Mouse (Mus musculus): Measurements from ENCODE around the gene Kcnt2.

The Kcnt2 gene

DNA sequence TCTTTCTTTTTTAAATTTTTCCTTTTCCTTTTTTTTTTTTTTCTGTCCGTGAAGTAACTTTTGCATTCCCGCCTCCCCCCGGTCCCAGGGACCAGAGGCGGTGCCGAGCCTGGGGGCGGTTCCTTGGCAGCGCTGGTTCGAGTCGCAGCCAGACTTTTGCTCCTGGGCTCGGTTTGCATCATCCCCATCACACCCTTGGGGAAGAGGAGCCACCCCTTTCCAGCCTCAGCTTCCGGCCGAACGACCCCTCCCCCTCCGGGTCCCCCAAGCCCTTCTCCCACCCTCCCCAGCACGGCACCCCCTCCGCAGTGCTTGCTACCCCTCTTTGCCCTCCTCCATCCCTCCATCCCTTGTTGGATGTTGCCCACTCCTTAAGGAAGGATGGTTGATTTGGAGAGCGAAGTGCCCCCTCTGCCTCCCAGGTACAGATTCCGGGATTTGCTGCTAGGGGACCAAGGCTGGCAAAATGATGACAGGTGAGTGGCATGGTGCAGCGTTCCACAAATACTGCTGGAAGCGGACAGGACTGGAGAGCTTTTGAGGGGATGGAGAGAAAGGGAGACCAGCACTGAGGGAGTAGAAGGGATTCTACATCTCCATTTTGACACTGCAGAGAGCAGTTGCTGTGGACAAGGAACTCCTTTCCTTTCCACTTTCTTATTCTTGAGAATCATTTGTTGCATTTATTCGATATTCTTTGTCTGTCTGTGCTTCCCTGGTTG is at the start of gene Kcnt2:
TSS of gene Kcnt2 (plus strand) at position 283 of the 722 bp plus-strand sequence.
- DNase-seq = peak; percentile 6

DNA sequence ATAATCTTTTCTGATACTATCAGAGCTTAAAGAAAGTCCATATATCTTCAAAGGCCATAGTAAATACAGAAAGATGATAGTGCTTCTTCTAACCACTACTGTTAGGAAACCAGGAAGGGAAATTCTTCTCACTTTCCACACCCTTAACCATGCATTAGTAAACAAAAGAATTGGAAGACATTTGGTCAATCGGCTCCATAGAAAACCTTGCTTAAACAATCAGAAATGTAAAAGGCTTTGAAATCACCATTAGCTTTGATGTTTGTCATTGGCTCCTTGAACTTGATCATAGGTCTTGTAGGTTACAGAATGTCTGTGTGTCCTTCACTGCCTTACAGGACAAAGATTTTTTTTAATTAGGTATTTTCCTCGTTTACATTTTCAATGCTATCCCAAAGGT is 40.6 kb upstream of the Kcnt2 start:
- DNase-seq = no peak

DNA sequence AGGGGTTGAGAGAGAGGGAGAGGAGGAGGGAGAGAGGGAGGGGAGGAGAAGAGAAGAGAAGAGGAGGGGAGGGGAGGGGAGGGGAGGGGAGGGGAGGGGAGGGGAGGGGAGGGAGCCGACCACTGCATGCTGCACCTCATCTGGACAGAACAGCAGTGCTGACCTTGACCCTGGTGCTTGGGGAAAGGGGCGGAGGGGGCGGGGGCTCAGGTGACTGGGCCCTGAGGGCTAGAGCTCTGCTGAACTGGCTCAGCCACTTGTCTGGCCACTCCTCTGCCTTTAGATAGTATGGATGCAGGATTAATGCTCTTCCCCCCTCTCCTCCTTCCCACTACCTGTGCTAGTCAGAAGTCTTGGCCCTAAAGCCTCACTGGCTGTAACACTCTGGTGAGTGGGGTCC is 20.7 kb upstream of the Kcnt2 start:
- no peak for DNase-seq

DNA sequence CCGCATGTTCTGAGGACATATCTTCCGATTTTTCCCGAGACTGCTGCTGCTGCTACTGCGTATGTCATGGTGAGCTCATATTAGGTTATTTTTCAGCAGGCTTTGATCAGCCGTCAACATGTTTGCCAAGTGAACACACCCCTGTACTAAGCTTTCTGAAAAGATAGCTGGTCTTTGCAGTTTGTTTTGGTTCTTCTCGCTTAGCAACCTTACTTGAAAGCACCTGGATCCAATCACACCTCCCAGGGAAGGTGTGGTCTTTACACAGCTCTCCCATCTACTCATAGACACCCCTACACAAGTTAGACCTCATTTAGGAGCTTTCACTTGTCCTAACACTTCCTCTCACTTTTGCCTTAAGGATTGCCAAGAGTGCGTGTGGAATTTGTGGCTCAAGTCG is 19.3 kb upstream of the Kcnt2 start:
- no peak for DNase-seq

DNA sequence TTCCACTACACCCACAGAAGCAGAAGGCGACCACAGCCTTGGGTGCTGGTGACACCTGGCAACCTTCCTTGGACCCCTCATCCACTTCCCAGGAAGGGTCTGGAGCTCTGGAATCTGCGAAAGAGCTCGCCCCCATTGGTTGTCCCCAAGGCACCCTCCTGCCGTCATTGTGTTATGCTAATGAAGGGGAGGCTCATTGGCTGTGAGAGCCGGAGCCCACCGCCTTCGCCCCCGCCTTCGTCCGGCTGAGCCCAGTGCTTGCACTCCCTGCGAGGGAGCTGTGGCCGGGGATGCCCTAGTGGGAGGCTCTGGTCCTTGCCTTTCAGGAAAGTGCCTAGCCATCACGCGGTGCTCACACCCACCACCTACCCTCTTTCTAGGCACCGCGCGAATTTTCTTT is 493 bp upstream of the Kcnt2 start:
- peak; percentile 16 for DNase-seq

DNA sequence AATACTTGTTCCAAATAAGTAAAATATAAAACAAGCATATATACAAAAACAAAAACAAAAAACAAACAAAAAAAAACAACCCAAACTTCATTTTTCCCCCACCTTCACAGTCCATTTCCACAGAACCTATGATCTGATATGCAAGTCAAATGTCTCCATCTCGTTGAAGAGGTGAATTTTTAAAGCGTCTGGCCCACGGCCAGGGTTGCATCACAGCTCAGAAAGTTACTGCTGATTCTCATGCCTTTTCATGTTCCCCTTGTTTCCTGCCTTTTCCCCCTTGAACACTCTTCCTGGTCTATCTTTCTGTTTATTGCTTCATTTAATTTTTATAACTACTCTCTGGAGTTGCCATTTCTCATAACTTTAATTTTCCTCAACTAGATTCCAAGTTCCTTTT is 18.7 kb downstream of the Kcnt2 start:
- DNase-seq = no peak

DNA sequence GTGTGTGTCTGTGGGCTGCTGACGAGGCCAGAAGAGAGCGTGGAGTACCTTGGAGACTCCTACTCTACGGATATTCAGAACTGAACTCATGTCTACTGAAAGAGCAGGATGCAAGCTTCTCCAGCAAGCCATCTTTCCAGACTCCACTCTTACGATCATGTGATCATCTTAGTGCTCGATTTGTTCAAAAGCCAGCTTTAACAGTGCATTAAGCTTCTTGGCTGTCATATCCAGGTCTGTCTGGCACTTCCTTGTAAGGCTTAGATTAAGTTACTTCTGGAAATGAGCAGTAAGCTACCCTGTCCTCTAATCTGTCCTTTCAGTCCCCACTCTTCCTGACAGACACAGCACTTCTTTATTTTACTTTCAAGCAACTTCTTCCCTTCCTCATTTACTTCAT is 20.1 kb downstream of the Kcnt2 start:
- no peak for DNase-seq

DNA sequence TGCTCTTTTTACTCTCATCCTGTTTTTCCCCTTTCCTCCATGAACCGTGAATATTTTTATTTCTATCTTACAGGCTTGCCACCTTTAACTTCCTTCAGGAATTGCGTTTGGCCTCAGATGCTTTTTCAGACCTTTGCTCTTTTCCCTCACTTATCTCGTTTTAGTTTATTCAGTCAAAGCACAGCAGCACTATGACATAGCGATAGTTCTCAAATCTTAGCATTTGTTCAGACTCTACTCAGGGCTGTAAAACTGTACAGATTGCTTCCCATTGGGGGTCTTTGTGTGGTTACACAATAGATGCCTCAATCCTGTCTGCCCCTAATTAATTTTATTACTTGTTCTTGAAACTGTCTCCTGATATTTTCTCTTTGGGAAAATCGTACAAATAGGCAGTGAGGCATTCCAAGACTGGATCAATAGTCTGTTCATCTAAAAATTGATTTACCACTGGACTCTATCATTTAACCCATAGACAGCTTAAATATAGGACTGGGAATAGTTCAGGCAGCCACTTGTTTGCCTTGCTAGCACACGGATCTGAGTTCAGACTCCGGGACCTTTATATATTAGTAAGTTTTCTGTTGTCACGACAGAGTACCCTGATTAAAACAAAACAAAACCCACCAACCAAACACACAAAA is 20.8 kb downstream of the Kcnt2 start:
- DNase-seq = no peak

DNA sequence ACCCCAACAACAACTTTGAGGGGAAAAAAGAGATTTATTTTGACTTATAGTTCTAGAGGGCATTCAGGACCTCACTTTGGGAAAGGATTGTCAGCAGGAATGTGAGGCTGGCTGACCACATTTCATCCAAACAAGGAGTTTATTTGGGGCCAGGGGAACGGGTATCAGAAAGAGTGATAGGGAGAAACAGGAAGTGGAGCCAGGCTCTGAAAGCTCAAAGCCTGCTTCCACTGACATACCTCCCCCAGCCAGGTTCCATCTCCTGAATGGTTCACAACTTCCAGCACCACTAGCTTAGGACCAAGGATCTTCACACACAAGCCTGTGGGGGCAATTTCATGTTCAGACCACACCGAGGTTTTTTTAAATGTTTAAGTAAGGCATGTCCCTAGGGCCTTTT is 21.3 kb downstream of the Kcnt2 start:
- no peak for DNase-seq

DNA sequence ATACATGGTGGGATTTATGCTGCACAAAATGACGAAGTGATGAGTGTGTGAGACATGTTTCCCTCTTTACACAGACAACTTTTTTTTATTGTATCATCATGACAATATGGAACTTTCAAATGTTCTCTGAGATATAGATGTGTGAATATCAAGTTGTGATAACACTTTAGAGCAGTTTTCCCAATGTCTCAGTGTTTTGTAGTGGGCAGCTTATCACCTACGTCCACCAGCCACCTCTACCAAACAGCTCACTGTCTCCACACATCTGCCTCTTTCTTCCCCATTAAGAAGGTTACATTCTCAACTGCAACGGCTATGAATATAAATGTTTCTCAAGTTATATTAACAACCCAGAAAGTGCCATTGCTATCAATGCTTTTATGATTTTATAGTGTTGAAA is 27.7 kb downstream of the Kcnt2 start:
- DNase-seq = no peak

DNA sequence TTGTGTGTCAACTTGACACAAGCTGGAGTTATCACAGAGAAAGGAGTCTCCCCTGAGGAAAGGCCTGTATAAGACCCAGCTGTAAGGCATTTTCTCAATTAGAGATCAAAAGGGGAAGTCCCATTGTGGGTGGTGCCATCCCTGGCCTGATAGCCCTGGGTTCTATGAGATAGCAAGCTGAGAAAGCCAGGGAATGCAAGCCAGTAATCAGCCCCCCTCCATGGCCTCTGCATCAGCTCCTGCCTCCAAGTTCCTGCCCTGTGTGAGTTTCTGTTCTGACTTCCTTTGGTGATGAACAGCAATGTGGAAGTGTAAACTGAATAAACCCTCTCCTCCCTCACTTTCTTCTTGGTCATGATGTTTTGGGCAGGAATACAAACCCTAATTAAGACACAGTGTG is 29.9 kb downstream of the Kcnt2 start:
- no peak for DNase-seq

DNA sequence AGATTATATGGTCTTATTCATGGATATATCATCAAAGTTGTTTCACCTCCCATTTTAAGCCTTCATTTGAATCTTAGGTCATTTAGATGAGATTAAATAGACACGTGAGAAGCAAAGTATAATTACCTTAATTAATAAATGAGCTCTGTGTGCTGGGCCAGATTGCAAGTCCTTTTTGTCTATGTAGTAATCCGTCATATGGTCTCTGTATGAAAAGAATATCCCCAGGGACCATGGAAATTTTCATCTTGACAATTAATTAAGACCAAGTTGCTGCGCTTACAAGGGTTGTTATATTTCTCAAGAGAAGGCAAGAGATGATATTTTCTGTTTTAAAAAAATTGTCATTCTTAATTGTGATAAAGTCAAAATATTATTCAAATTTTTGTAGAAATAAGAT is 47.2 kb downstream of the Kcnt2 start:
- no peak for DNase-seq

DNA sequence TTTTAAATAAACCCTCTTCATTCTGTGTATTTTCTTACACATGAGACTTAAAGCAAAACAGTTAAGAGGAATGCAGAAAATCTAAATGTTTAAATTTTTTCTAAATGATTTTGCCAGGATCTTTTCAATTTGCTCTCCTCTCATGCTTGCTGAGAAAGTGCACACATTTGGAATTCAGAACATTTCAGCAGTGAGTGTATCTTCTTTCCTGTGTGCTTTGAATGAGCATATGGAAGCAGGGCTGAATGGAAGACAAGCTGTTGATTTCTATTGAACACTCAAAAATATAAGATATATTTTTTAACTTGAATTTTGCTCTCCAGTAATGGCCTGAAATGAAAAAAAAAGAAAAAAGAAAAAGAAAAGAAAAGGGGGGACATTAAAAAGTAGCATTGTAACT is 49.5 kb downstream of the Kcnt2 start:
- DNase-seq = no peak

DNA sequence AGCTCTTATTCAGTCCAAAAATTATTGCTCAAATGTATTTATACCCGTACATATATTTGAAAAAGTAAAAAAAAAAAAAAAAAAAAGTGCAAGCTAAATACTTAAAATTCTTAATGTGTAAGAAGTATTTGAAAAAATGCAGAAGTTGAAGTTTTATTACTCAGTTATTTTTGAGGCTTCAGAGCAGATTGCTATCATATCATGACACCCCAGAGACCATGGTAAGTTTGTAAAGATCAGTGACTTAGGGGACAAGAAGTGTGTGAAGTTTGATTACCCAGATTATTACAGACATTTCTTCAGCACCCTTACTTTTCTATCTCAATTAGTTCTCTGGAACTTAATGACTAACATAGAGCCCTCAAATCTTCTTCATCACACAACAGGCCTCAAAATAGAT is 58.3 kb downstream of the Kcnt2 start:
- DNase-seq = no peak

DNA sequence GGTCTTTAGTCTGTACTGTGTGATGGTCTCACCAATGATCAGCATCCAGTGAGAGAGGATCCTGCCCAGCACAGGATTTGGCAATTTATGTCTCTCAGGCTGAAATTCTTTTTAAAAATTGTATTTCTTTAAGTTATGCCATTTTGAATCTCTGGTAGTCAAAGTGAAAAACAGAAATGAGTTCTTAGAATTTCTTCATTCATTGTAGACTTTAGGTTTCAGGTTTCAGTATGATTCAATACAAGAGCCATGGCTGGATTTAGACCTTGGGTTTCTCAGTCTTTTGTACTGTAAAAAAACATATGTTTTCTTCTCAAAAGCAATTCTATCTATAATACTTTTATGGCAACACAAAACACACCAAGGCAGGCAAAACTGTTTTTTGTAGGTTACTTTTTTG is 59.4 kb downstream of the Kcnt2 start:
- no peak for DNase-seq

DNA sequence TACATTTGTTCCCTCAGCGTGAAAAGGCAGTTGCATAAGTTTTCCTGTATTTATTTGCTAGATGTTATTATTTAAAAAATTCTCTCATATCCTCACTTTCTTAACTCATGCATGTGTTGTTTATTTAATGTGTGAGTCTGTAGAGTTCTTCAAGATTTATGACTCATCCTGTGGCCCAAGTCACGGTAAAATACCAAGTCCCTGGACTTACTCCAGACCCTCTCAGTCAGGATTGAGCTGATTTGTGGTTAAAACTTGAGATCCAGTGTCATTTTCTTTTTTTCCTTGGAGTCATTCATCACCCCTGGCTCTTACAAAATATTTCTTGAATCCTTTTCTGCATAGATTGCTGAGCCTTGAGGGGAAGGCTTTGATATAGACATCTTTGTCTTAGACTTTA is 60.4 kb downstream of the Kcnt2 start:
- DNase-seq = no peak

DNA sequence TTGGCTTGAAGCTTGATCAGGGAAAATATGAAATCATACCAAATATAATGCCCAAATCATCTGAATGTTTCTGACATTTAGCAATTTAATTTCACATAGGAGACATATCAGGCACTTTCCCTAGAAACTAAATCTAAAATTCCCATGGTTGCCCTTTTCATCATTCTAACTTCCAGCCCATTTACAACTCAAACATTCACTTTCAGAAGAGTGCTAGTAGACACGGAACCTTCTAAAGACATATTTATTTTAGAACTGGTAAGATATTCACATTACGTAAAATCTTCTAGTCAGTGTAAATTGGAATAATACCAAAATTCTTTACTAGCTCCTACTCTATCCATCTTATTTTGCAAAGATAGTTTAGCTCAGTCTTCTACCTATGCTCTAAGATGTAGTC is 64.8 kb downstream of the Kcnt2 start:
- DNase-seq = no peak

DNA sequence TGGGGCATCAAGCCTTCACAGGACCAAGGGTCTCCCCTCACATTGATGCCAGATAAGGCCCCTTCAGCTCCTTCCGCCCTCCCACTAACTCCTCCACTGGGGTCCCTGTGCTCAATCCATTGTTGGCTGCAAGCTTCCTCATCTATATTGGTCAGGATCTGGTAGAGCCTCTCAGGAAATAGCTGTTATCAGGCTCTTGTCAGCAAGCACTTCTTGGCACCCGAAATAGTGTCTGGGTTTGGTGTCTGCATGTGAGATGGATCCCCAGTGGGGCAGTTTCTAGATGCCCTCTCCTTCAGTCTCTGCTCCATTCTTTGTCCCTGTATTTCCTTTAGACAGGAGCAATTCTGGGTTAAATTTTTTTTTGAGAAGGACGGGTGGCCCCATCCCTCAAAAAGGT is 79.1 kb downstream of the Kcnt2 start:
- DNase-seq = no peak

DNA sequence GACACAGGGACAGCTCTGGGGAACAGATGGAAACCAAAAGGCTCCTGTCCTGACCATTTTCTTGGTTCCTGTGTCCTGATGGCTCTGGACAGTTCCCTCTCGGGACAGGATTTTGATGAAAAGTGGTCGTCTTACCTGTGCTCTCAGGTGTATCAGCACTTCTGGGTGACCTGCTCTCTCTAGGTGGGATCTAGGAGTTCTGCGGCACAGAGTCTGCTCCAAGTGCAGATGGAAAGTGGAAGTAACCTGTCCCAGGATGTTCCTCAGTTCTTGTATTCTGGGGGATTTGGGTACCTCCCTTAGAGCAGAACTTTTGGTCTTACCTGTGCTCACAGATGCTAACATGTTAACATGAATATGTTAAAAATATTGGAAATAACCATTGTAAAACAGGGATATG is 80.8 kb downstream of the Kcnt2 start:
- DNase-seq = no peak

DNA sequence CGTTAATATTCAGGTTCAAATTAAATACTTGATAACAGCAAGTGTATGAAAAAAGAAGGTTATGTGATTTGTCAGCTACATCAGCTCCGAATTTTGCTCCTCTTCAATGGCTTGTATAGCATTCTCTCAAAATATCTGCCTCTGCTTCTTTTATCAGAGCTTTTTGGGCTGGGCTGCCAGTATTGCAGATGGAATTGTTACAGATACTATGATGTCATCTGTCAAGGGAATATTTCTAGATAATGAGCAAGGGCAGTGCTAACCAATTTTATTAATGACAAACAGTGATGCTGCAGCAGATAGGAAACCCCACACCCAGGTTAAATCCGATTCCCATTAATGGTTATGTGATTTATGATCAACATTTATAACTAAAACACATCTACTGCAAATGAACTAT is 87.7 kb downstream of the Kcnt2 start:
- no peak for DNase-seq

DNA sequence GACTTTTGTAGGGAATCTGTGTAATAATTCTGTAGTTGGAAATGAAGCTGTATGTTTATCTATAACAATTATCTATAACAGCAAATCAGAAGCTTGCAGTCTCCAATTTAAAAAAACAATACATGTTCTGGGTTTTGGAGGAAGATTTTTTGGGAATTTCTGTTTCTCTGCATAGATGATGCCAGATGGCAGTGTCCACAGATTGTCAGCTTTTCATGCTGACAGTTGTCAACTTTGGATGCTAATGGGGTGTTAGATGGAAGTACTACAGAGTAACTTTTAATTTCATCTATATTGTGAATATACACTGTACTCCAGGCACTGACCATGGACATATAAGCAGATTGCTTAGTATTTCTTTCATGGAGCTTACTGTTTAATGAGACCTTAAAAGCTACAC is 92.5 kb downstream of the Kcnt2 start:
- DNase-seq = no peak

DNA sequence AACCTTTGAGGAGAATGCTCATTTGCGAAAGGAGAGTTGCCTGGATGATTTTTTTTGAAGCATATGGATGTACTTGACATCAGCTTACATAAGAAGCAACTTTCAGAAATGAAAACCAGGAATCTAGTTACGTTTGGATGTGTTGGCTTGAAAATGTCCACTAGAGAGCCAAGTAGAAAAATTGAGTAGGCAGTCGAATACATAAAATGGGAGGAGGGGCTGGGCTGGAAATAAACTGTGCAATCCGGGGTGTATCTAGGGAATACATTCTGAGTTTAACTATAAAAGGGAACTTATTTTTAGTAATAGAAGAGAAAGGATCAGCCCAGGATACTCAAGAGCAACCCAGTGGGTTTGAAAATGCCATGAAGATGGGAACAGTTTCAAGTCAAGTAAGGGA is 93.4 kb downstream of the Kcnt2 start:
- no peak for DNase-seq

DNA sequence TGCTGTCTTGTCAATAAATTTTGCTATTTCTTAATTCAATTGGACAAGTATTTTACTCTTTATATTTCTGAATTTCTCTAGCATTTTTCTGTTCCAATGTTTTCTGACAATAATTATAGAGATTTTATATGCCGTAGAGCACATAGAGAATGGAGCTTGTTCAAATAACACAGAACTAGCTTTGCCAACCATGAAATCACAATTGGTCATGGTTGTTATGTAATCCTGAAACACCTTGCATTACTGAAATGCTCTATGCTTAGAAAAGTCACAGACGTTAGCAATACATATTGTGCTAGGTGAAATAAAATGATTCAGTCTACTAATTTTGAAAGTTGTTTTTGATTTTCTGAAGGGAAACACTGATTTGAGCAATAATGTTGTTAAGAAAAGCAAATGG is 118.8 kb downstream of the Kcnt2 start:
- DNase-seq = no peak

DNA sequence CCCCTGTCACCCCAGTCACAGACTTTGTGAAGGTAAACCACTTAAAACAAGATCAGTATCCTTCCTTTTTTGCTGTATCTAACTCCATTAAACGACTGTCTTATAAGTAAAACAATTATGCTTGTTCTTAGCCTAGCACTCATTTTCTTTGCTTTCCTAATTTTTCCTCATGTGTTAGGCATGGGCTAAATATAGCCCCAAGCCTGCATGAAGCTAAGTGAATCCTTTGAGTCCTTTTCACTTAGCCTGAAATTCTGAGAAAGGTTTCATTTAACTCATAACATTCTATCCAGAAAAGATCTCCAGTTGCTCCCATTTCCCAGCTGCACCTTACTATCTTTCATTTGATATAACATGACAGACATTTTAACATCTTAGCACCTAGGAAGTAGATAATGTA is 127.6 kb downstream of the Kcnt2 start:
- DNase-seq = no peak

DNA sequence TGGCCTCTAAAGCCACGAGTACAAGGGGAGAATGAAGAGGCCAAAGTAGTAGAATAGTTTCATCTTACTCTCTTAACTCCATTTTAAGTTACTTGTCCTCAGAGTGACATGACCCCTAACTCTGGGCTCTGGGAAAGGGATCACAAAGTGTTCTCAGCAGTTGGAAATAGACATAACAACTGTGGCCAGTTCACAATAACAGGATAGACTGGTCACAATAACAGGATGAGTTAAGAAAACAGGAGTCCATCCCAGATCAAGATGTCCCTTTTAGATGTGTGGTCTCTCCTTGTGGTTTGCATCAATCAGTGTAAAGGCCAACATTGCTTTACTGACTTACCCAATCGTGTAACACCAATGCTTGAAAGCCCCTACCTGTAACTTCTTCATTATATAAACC is 132.8 kb downstream of the Kcnt2 start:
- no peak for DNase-seq

Data from kidney, adult 11 months (tissue).